Mouse (Mus musculus): ENCODE data around the gene Copg2. TPM values are rescaled to one million over a fixed set of nuclear protein-coding genes. Genes with fewer than 3 reads are reported as not detected.

Gene Copg2
- polyA plus RNA-seq, 1 experiment: 81.8 TPM

DNA sequence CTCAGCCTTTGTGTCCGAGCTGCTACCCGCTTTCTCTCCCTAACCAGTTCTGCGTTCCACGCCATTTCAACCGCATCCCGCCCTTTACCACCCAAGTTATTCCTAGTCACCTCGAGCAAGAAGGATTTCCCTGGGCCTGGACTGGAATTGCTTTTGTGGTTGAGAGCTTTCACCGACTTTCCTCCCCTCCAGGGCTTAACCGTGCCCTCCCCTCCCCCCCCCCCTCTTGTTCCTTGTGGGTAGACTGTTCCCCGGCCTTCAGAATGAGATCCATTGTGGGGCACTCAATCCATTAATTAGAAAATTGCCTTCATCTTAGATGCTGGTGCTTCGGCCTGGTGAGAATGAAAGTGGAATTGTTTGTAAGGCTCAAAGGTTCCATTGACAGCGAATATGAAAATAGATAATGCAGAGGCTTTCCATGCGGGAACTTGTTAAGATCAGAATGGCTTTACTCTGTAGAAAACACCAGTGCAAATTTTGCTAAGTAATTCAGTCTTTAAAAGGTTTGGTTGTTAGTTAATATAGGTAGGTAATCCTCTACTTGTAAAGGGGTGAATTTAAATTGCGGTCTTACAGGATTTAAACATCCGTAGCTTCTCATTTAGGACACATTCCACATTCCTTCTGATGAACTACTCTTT is 160.7 kb downstream of the Copg2 start:
- Histone ChIP-seq H3K27ac (ENCODE audit: insufficient read depth, low read length) (no peak overlapping the region), H3K27me3 (ENCODE audit: control insufficient read depth, insufficient read depth, low read length, poor library complexity, severe bottlenecking) (no peaks in the 10 kb centered on the region; the same call in 1 of the 2 replicates), H3K9me3 (replicated peaks; ENCODE audit: control insufficient read depth, insufficient read depth, low read length, poor library complexity, severe bottlenecking) (peaks cover 17% of the 10 kb centered on the region), H3K36me3 (ENCODE audit: control insufficient read depth, insufficient read depth, low read length, poor library complexity, severe bottlenecking) (no peaks in the 10 kb centered on the region), H3K4me3 (ENCODE audit: low read depth, low read length) (peak overlapping the region; percentile 8; the same call in 1 of the 2 replicates), H3K9ac (ENCODE audit: low read depth, poor library complexity, severe bottlenecking) (peak overlapping the region; percentile 21; the same call in 1 of the 2 replicates), H3K4me1 (ENCODE audit: control insufficient read depth, insufficient read depth, low read length) (no peaks in the 10 kb centered on the region)
- no peak for TF ChIP-seq CTCF (IDR thresholded peaks at IDR 0.05; ENCODE audit: low read depth, low read length)

DNA sequence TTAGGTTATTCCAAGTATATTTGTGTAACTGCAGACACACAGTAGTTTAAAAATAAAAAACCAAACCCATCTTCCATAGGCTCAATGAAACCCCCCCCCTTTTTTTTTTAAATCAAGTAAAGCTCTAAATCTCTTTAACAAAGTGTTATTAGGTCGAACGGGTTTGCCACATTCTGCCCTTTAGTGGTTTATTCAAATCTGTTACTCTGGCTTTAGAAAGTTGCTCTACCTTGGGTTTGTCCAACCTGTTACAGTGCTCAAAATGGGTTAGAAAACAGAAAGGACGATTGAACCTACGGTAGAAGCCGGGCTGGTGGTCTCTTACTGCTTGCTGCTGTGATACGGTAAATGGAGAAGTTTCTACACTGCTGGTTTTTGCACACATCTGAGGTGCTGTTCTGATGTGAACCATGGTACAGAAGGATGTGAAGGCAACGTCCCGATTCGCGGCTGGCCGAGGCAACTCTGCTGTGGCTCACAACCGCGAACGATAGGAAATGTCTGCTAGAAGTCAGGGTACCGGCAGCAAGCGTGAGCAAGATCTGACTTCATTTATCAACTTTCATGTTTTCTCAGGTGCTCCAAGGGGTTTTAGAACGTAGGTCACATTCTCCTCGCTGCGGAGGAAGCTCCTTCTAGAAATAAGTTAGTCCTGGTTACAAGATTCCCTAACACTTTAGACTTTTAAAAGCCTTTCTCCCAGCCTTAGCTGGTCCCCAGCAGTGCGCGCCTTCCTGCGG is 161.4 kb downstream of the Copg2 start:
- H3K4me1 ChIP-seq (ENCODE audit: control insufficient read depth, insufficient read depth, low read length): no peaks in the 10 kb centered on the region

DNA sequence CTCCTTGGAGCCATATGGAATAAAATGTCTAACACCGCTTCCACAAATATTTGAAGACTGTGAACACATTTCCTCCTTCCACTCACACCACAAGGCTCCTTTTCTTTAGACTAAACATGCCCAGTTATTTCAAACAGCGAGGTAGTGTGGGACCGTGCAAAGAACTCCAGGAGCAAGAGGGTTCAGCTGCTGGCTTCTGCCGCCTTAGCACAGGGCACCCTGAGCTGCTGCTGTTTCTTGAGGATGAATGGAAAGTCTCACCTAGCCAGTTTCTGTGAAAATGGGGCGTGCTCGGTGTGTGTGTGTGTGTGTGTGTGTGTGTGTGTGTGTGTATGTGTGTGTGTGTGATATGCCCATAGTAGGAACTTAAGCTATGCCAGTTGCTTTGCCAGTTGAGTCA is 162.1 kb downstream of the Copg2 start:
- Histone ChIP-seq H3K4me1 (ENCODE audit: control insufficient read depth, insufficient read depth, low read length) (no peaks in the 10 kb centered on the region), H3K36me3 (ENCODE audit: control insufficient read depth, insufficient read depth, low read length, poor library complexity, severe bottlenecking) (no peaks in the 10 kb centered on the region), H3K27ac (ENCODE audit: insufficient read depth, low read length) (no peak overlapping the region), H3K27me3 (ENCODE audit: control insufficient read depth, insufficient read depth, low read length, poor library complexity, severe bottlenecking) (no peaks in the 10 kb centered on the region; the same call in 1 of the 2 replicates), H3K4me3 (ENCODE audit: low read depth, low read length) (no peak overlapping the region), H3K9ac (ENCODE audit: low read depth, poor library complexity, severe bottlenecking) (no peak overlapping the region), H3K9me3 (replicated peaks; ENCODE audit: control insufficient read depth, insufficient read depth, low read length, poor library complexity, severe bottlenecking) (peaks cover 11% of the 10 kb centered on the region)
- TF ChIP-seq EP300 (IDR thresholded peaks at IDR 0.05; ENCODE audit: insufficient read depth, low read depth, low read length) (no peak), POLR2A (IDR thresholded peaks at IDR 0.05; ENCODE audit: insufficient read depth, low read length) (no peak), CTCF (IDR thresholded peaks at IDR 0.05; ENCODE audit: low read depth, low read length) (no peak)

More for the DNA sequence above, 161.4 kb downstream of the Copg2 start:
- Histone ChIP-seq H3K27ac (ENCODE audit: insufficient read depth, low read length) (no peak overlapping the region), H3K4me3 (ENCODE audit: low read depth, low read length) (0 out of 2 replicates have a peak overlapping the region, but pooled peaks have one; percentile 8), H3K9ac (ENCODE audit: low read depth, poor library complexity, severe bottlenecking) (peak overlapping the region; percentile 21; the same call in 1 of the 2 replicates), H3K36me3 (ENCODE audit: control insufficient read depth, insufficient read depth, low read length, poor library complexity, severe bottlenecking) (no peaks in the 10 kb centered on the region), H3K9me3 (replicated peaks; ENCODE audit: control insufficient read depth, insufficient read depth, low read length, poor library complexity, severe bottlenecking) (peaks cover 17% of the 10 kb centered on the region), H3K27me3 (ENCODE audit: control insufficient read depth, insufficient read depth, low read length, poor library complexity, severe bottlenecking) (no peaks in the 10 kb centered on the region; the same call in 1 of the 2 replicates)
- TF ChIP-seq POLR2A (IDR thresholded peaks at IDR 0.05; ENCODE audit: insufficient read depth, low read length): no peak

DNA sequence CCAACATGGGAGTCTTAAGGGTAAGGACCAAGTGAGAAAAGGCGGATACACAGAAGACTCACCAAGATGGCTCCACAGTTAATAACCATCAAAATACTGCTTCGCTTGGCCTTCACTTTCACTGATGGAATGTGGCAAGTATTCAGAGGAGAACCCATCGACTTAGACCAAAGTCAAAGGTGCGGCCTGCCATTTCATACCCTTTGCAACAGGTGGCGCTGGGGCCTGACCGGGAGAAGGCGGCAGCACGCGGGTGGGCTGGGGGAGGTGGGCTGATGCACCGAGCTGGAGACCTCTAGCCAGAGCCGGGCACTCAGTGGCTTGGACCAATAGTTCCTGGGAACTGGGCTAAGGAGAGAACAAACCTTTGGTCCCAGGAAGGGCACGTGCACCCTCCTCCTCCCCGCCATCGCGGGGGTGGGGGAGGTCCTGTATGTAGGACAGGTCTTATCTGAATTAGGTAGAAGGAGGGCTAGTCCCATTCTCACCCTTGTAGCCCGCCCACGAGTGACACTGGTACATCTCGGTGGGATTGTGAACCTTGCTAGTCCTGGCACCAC is 163.9 kb downstream of the Copg2 start:
- Histone ChIP-seq H3K9me3 (replicated peaks; ENCODE audit: control insufficient read depth, insufficient read depth, low read length, poor library complexity, severe bottlenecking) (peaks cover 4% of the 10 kb centered on the region; the same call in 1 of the 2 replicates), H3K27me3 (ENCODE audit: control insufficient read depth, insufficient read depth, low read length, poor library complexity, severe bottlenecking) (no peaks in the 10 kb centered on the region; the same call in 1 of the 2 replicates), H3K4me1 (ENCODE audit: control insufficient read depth, insufficient read depth, low read length) (no peaks in the 10 kb centered on the region), H3K9ac (ENCODE audit: low read depth, poor library complexity, severe bottlenecking) (no peak overlapping the region), H3K27ac (ENCODE audit: insufficient read depth, low read length) (no peak overlapping the region), H3K4me3 (ENCODE audit: low read depth, low read length) (peak overlapping the region; percentile 25), H3K36me3 (ENCODE audit: control insufficient read depth, insufficient read depth, low read length, poor library complexity, severe bottlenecking) (no peaks in the 10 kb centered on the region)
- TF ChIP-seq POLR2A (IDR thresholded peaks at IDR 0.05; ENCODE audit: insufficient read depth, low read length) (no peak), CTCF (IDR thresholded peaks at IDR 0.05; ENCODE audit: low read depth, low read length) (peak; percentile 33)

DNA sequence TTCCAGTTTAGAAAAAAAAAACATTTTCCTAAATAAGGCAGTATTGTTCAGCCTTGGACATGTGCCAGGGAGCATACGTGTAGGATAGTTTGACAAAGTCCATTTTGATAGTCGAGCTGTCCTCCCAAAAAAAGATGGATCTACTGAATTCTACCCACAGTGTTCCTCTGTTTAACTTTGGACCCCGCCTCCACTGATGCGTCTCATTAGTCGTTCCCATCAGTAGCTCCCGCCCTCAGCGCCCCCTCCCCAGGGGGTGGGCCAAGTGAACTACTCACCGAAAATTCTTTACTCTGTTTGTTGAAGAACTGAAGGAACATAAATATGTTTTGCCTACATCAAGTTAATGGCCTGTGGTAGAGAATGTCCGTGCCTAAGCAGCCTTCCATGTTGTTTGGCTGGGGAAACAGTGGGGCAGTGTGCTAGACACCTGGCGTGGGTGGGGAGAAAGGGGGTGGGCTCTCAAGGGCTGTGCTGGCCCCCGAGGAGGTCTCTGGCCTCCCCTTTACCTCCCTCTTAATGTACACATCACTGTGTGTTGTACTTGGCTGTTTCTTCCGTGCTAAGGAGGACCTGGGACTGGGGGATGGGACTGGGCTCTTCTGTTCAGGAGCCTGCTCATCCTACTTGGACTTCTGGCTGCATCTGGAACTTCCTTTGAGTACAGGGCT is 166.2 kb downstream of the Copg2 start:
- Histone ChIP-seq H3K27me3 (ENCODE audit: control insufficient read depth, insufficient read depth, low read length, poor library complexity, severe bottlenecking) (no peaks in the 10 kb centered on the region; the same call in 1 of the 2 replicates), H3K36me3 (ENCODE audit: control insufficient read depth, insufficient read depth, low read length, poor library complexity, severe bottlenecking) (no peaks in the 10 kb centered on the region), H3K4me3 (ENCODE audit: low read depth, low read length) (no peak overlapping the region), H3K9ac (ENCODE audit: low read depth, poor library complexity, severe bottlenecking) (no peak overlapping the region), H3K9me3 (replicated peaks; ENCODE audit: control insufficient read depth, insufficient read depth, low read length, poor library complexity, severe bottlenecking) (no peaks in the 10 kb centered on the region), H3K27ac (ENCODE audit: insufficient read depth, low read length) (no peak overlapping the region), H3K4me1 (ENCODE audit: control insufficient read depth, insufficient read depth, low read length) (no peaks in the 10 kb centered on the region)
- TF ChIP-seq CTCF (IDR thresholded peaks at IDR 0.05; ENCODE audit: low read depth, low read length) (no peak), EP300 (IDR thresholded peaks at IDR 0.05; ENCODE audit: insufficient read depth, low read depth, low read length) (no peak), POLR2A (IDR thresholded peaks at IDR 0.05; ENCODE audit: insufficient read depth, low read length) (no peak)

Measured in ES-Bruce4 (cell line).